Mouse (Mus musculus) MEL (cell line): Measurements from ENCODE around the gene Clec3a. TPM values are rescaled to one million over a fixed set of nuclear protein-coding genes. Genes with fewer than 3 reads are reported as not detected.

Experiments
- DNase-seq: peaks from one replicate; pipeline ENCODE4 v3.0.0; 2011; ENCODE audit warnings: low read depth, low spot score
- H3K27ac ChIP-seq: 2 replicates; pipeline ENCODE4 v1.5.1; 2012; ENCODE audit warnings: low read depth, mild to moderate bottlenecking, control low read depth, low read length, moderate library complexity; ENCODE audit not compliant: control insufficient read depth
- H3K27me3 ChIP-seq, 2 experiments: fragments of 150-350 bp in 1 of 2; sonication (generic) in 1 of 2; 2 replicates each; pipeline ENCODE4 v1.6.1; 2012; ENCODE audit warnings: low read length in 2 of 2, mild to moderate bottlenecking in 2 of 2, improper control_type of control experiment in 1 of 2, moderate library complexity in 1 of 2; ENCODE audit not compliant: insufficient read depth in 2 of 2, control insufficient read depth in 1 of 2
- H3K36me3 ChIP-seq, 2 experiments: 2 replicates each; pipeline ENCODE4 v1.6.1; 2012 to 2014; ENCODE audit warnings: low read length in 2 of 2, improper control_type of control experiment in 1 of 2, inconsistent platforms in 1 of 2, mild to moderate bottlenecking in 1 of 2; ENCODE audit not compliant: insufficient read depth in 2 of 2, control insufficient read depth in 1 of 2
- H3K4me1 ChIP-seq, 2 experiments: fragments of 150-350 bp in 1 of 2; sonication (generic) in 1 of 2; 2 replicates each; pipeline ENCODE4 v1.6.1; 2012; ENCODE audit warnings: low read length in 2 of 2, improper control_type of control experiment in 1 of 2, mild to moderate bottlenecking in 1 of 2; ENCODE audit not compliant: insufficient read depth in 2 of 2, control insufficient read depth in 1 of 2
- H3K4me3 ChIP-seq, 2 experiments: fragments of 150-350 bp in 1 of 2; sonication (generic) in 1 of 2; 2 replicates each; pipeline ENCODE4 v1.5.1; 2012; ENCODE audit warnings: low read depth in 2 of 2, low read length in 2 of 2, mild to moderate bottlenecking in 2 of 2, moderate library complexity in 2 of 2, control low read depth in 1 of 2, improper control_type of control experiment in 1 of 2; ENCODE audit not compliant: control insufficient read depth in 1 of 2, insufficient read depth in 1 of 2
- H3K79me2 ChIP-seq: 2 replicates; pipeline ENCODE4 v1.6.1; 2012; ENCODE audit warnings: mild to moderate bottlenecking, low read length, moderate library complexity; ENCODE audit not compliant: control insufficient read depth, poor library complexity, insufficient read depth
- H3K9ac ChIP-seq: 2 replicates; pipeline ENCODE4 v1.6.1; 2012; ENCODE audit warnings: low read depth, mild to moderate bottlenecking, control low read depth, low read length, moderate library complexity; ENCODE audit not compliant: control insufficient read depth, poor library complexity, severe bottlenecking
- H3K9me3 ChIP-seq: fragments of 150-350 bp; sonication (generic); replicated peaks from 2 replicates; pipeline ENCODE4 v1.6.1; 2012; ENCODE audit warnings: mild to moderate bottlenecking, low read length, improper control_type of control experiment, moderate library complexity; ENCODE audit not compliant: insufficient read depth
- BHLHE40 ChIP-seq: IDR thresholded peaks from 2 replicates; pipeline ENCODE4 v1.6.1; 2012; ENCODE audit warnings: low read depth, mild to moderate bottlenecking, inconsistent platforms, low read length, improper control_type of control experiment, borderline replicate concordance
- CHD1 ChIP-seq: IDR thresholded peaks from 2 replicates; pipeline ENCODE4 v1.6.1; 2012; ENCODE audit warnings: low read depth, mild to moderate bottlenecking, inconsistent platforms, low read length, improper control_type of control experiment
- CTCF ChIP-seq, 3 experiments: IDR thresholded peaks in 2 of 3; conservative IDR thresholded peaks in 1 of 3; 2 replicates each; pipeline ENCODE4 v1.5.1; 2011 to 2012; ENCODE audit warnings: low read length in 3 of 3, low read depth in 2 of 3, mild to moderate bottlenecking in 2 of 3, improper control_type of control experiment in 1 of 3, inconsistent platforms in 1 of 3, mixed read lengths in 1 of 3, moderate library complexity in 1 of 3; ENCODE audit not compliant: control insufficient read depth in 1 of 3, insufficient read depth in 1 of 3, poor library complexity in 1 of 3, severe bottlenecking in 1 of 3
- E2F4 ChIP-seq: IDR thresholded peaks from 2 replicates; pipeline ENCODE4 v1.6.1; 2011; ENCODE audit warnings: low read depth, low read length, improper control_type of control experiment, borderline replicate concordance
- ELF1 ChIP-seq: IDR thresholded peaks from 2 replicates; pipeline ENCODE4 v1.6.1; 2014; ENCODE audit warnings: low read depth, mild to moderate bottlenecking, inconsistent platforms, low read length, improper control_type of control experiment, moderate library complexity
- EP300 ChIP-seq, 2 experiments: IDR thresholded peaks; 2 replicates each; pipeline ENCODE4 v1.6.1; 2011; ENCODE audit warnings: improper control_type of control experiment in 2 of 2, low read length in 2 of 2, low read depth in 1 of 2, mild to moderate bottlenecking in 1 of 2
- ETS1 ChIP-seq: IDR thresholded peaks from 2 replicates; pipeline ENCODE4 v1.6.1; 2012; ENCODE audit warnings: low read depth, mild to moderate bottlenecking, inconsistent platforms, low read length, improper control_type of control experiment, moderate library complexity
- KAT2A ChIP-seq: conservative IDR thresholded peaks from 2 replicates; pipeline ENCODE4 v1.6.1; 2012; ENCODE audit warnings: low read depth, low read length, improper control_type of control experiment, inconsistent platforms
- MAFK ChIP-seq: IDR thresholded peaks from 2 replicates; pipeline ENCODE4 v1.6.1; 2011; ENCODE audit warnings: low read depth, mild to moderate bottlenecking, low read length, improper control_type of control experiment, borderline replicate concordance
- MAX ChIP-seq: IDR thresholded peaks from 2 replicates; pipeline ENCODE4 v1.6.1; 2011; ENCODE audit warnings: low read length, improper control_type of control experiment
- MAZ ChIP-seq: IDR thresholded peaks from 2 replicates; pipeline ENCODE4 v1.6.1; 2012; ENCODE audit warnings: low read depth, mild to moderate bottlenecking, inconsistent platforms, low read length, improper control_type of control experiment
- MEF2A ChIP-seq: IDR thresholded peaks from 2 replicates; pipeline ENCODE4 v1.6.1; 2014; ENCODE audit warnings: low read depth, mild to moderate bottlenecking, inconsistent platforms, low read length, improper control_type of control experiment; ENCODE audit not compliant: poor library complexity, insufficient replicate concordance, severe bottlenecking; ENCODE audit errors: extremely low read depth
- MXI1 ChIP-seq: IDR thresholded peaks from 2 replicates; pipeline ENCODE4 v1.6.1; 2011; ENCODE audit warnings: mild to moderate bottlenecking, low read depth, low read length, improper control_type of control experiment
- MYB ChIP-seq: IDR thresholded peaks from 2 replicates; pipeline ENCODE4 v1.6.1; 2011; ENCODE audit warnings: mild to moderate bottlenecking, low read depth, low read length, improper control_type of control experiment
- MYC ChIP-seq: IDR thresholded peaks from 2 replicates; pipeline ENCODE4 v1.6.1; 2011; ENCODE audit warnings: low read depth, mild to moderate bottlenecking, low read length, improper control_type of control experiment, moderate library complexity
- POLR2A ChIP-seq, 2 experiments: IDR thresholded peaks; 2 replicates each; pipeline ENCODE4 v1.6.1; 2011 to 2012; ENCODE audit warnings: low read length in 2 of 2, mild to moderate bottlenecking in 2 of 2, control low read depth in 1 of 2, improper control_type of control experiment in 1 of 2, low read depth in 1 of 2, moderate library complexity in 1 of 2; ENCODE audit not compliant: control insufficient read depth in 1 of 2, insufficient read depth in 1 of 2, poor library complexity in 1 of 2
- POLR2AphosphoS2 ChIP-seq: IDR thresholded peaks from 2 replicates; pipeline ENCODE4 v1.6.1; 2011; ENCODE audit warnings: low read length, improper control_type of control experiment
- RAD21 ChIP-seq: IDR thresholded peaks from 2 replicates; pipeline ENCODE4 v1.6.1; 2011; ENCODE audit warnings: mild to moderate bottlenecking, low read depth, low read length, improper control_type of control experiment
- RCOR1 ChIP-seq: IDR thresholded peaks from 2 replicates; pipeline ENCODE4 v1.6.1; 2012; ENCODE audit warnings: low read depth, mild to moderate bottlenecking, inconsistent platforms, low read length, improper control_type of control experiment
- SMC3 ChIP-seq: IDR thresholded peaks from 2 replicates; pipeline ENCODE4 v1.6.1; 2011; ENCODE audit warnings: low read depth, low read length, improper control_type of control experiment
- TAL1 ChIP-seq: IDR thresholded peaks from 2 replicates; pipeline ENCODE4 v1.6.1; 2012; ENCODE audit warnings: mild to moderate bottlenecking, inconsistent platforms, low read length, moderate library complexity, mixed read lengths
- USF1 ChIP-seq: IDR thresholded peaks from 2 replicates; pipeline ENCODE4 v1.6.1; 2014; ENCODE audit warnings: low read depth, mild to moderate bottlenecking, inconsistent platforms, low read length, improper control_type of control experiment, moderate library complexity
- USF2 ChIP-seq, 2 experiments: IDR thresholded peaks; 2 replicates each; pipeline ENCODE4 v1.6.1; 2011 to 2012; ENCODE audit warnings: improper control_type of control experiment in 2 of 2, low read length in 2 of 2, borderline replicate concordance in 1 of 2, inconsistent platforms in 1 of 2, low read depth in 1 of 2, mild to moderate bottlenecking in 1 of 2; ENCODE audit not compliant: insufficient read depth in 1 of 2
- ZMIZ1 ChIP-seq: IDR thresholded peaks from 2 replicates; pipeline ENCODE4 v1.6.1; 2012; ENCODE audit warnings: low read depth, mild to moderate bottlenecking, inconsistent platforms, low read length, improper control_type of control experiment, moderate library complexity
- ZNF384 ChIP-seq: IDR thresholded peaks from 2 replicates; pipeline ENCODE4 v1.6.1; 2012; ENCODE audit warnings: low read depth, mild to moderate bottlenecking, inconsistent platforms, low read length, improper control_type of control experiment
- polyA plus RNA-seq, 2 experiments: library from polyadenylated mRNA; stranded (reverse) in 1 of 2; unstranded in 1 of 2; fragments of >175 nt in 1 of 2; fragments of >200 nt in 1 of 2; gene quantifications; 2 replicates each; pipeline versions ENCODE4 v1.2.1 to v1.2.4; 2012; ENCODE audit warnings: low replicate concordance in 2 of 2, low read depth in 1 of 2; ENCODE audit not compliant: insufficient read length in 2 of 2, insufficient read depth in 1 of 2, missing spikeins in 1 of 2
- total RNA-seq: library from RNA; depleted of rRNA; stranded (reverse); fragments of 300-350 nt; gene quantifications from 2 replicates; pipeline ENCODE4 v1.2.3, GENCODE M21; 2012

The Clec3a gene
- total and polyA plus RNA-seq, 3 experiments, result not detected

GRCm38 (mm10) chr8:114390465-114391254, 27.2 kb upstream of the Clec3a start:
- no peak for TF ChIP-seq MAX
- TF ChIP-seq USF1, result no peak
- peak; percentile 16 for TF ChIP-seq RAD21
- no peak for TF ChIP-seq KAT2A
- no peak; the same call in 1 of the 2 replicates for TF ChIP-seq SMC3
- TF ChIP-seq EP300 (IDR thresholded peaks at IDR 0.05; ENCODE audit: low read depth in 1 of 2, low read length in 2 of 2), result no peak
- TF ChIP-seq ETS1, result no peak
- no peak for TF ChIP-seq MAZ
- TF ChIP-seq CHD1, result no peak
- TF ChIP-seq E2F4, result no peak
- no peak for TF ChIP-seq POLR2AphosphoS2
- TF ChIP-seq MEF2A, result no peak
- no peak for TF ChIP-seq TAL1
- no peak for TF ChIP-seq MXI1
- TF ChIP-seq USF2 (IDR thresholded peaks at IDR 0.05; ENCODE audit: borderline replicate concordance in 1 of 2, insufficient read depth in 1 of 2, low read depth in 1 of 2, low read length in 2 of 2), result no peak
- peak; percentile 42 to 48 (median 48) for TF ChIP-seq CTCF (IDR thresholded peaks at IDR 0.05 in 2 of 3, conservative IDR thresholded peaks at IDR 0.05 in 1 of 3; ENCODE audit: control insufficient read depth in 1 of 3, insufficient read depth in 1 of 3, low read depth in 2 of 3, low read length in 3 of 3, poor library complexity in 1 of 3, severe bottlenecking in 1 of 3)
- H3K27me3 ChIP-seq, result no peaks in the 10 kb centered on the region
- no peaks in the 10 kb centered on the region for H3K9me3 ChIP-seq
- H3K9ac ChIP-seq, result no peak overlapping the region
- peak; percentile 14 for DNase-seq
- no peak overlapping the region for H3K27ac ChIP-seq
- no peaks in the 10 kb centered on the region for H3K36me3 ChIP-seq
- no peak overlapping the region for H3K4me3 ChIP-seq
- H3K4me1 ChIP-seq, result no peaks in the 10 kb centered on the region; a peak in 1 of 4 replicates
- H3K79me2 ChIP-seq, result no peaks in the 10 kb centered on the region

GRCm38 (mm10) chr8:114398326-114398725, 19.6 kb upstream of the Clec3a start:
- no peak overlapping the region for H3K4me3 ChIP-seq
- no peaks in the 10 kb centered on the region for H3K27me3 ChIP-seq
- H3K9me3 ChIP-seq, result no peaks in the 10 kb centered on the region
- H3K4me1 ChIP-seq, result no peaks in the 10 kb centered on the region
- H3K36me3 ChIP-seq, result no peaks in the 10 kb centered on the region
- no peaks in the 10 kb centered on the region for H3K79me2 ChIP-seq
- TF ChIP-seq MAFK (no peak), MYC (no peak), POLR2A (IDR thresholded peaks at IDR 0.05; ENCODE audit: control insufficient read depth in 1 of 2, insufficient read depth in 1 of 2, low read depth in 1 of 2, low read length in 2 of 2, poor library complexity in 1 of 2) (no peak), ZMIZ1 (no peak), MEF2A (no peak), ZNF384 (no peak), USF2 (IDR thresholded peaks at IDR 0.05; ENCODE audit: borderline replicate concordance in 1 of 2, insufficient read depth in 1 of 2, low read depth in 1 of 2, low read length in 2 of 2) (no peak), TAL1 (no peak), ELF1 (no peak), RCOR1 (no peak), EP300 (IDR thresholded peaks at IDR 0.05; ENCODE audit: low read depth in 1 of 2, low read length in 2 of 2) (no peak), BHLHE40 (no peak), MYB (no peak)
- no peak overlapping the region for H3K9ac ChIP-seq
- H3K27ac ChIP-seq, result no peak overlapping the region
- DNase-seq, result no peak
